Mouse (Mus musculus) ES-Bruce4 (cell line): ENCODE measurements at regions not wholly inside any gene's neighbourhood (a gene's known extent, or its start where the extent isn't known, plus 50 kb on each side); places are given as distances from the start of the nearest gene placed in this dataset.

Experiments
- CTCF ChIP-seq: IDR thresholded peaks from one replicate; pipeline ENCODE4 v1.8.1; 2011; ENCODE audit warnings: low read depth, low read length
- EP300 ChIP-seq: IDR thresholded peaks from 2 replicates; pipeline ENCODE4 v1.6.1; 2011; ENCODE audit warnings: low read depth, low read length; ENCODE audit not compliant: insufficient read depth
- POLR2A ChIP-seq: IDR thresholded peaks from one replicate; pipeline ENCODE4 v1.8.1; 2011; ENCODE audit warnings: low read length; ENCODE audit not compliant: insufficient read depth

DNA sequence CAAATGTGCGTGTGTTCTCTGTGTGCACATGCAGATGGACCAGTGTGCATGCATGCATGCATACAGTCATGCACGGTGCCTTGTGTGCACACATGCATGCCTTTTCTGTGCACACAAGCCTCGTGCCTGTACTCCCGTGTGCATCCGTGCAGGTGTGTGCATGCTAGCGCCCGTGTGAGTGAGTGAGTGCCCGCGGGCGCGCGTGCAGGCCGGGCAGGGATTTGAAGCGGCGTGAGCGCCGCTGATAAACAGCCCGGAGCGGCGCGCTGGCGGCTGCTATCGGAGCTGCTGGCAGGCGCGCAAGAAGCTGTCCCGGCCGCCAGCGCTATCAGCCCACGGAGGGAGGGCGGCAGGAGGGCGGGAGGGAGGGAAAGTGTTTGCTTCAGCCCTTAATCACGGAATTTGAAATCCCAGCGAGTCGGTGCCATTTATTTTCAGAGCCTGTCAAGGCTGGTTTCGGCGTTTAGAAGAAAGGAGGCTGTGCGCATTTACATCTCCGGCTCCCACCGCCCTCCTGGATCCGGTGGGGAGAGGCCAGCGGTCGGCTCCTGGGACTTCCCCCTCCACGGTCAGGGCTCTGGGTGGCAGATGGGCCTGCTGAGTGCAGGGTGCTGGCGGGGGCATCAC is 82.1 kb downstream of the Cstad start:
- no peak for TF ChIP-seq POLR2A
- TF ChIP-seq CTCF = no peak
- TF ChIP-seq EP300 = no peak
